Comparison of ENCODE assay signal across 9 mouse cellular contexts in genomic region chr8:120316707-120317106, GRCm38 (mm10).
"Had no signal": no experiment of that assay in that cellular context is flagged by ENCODE, and none has a peak within 500 bp of the region (broad histone marks: within the 10 kb centered on the region; RNA-seq: fewer than 3 reads in every experiment).

No protein-coding gene starts in this region.

- H3K4me3 ChIP-seq: midbrain, embryonic 12.5 days had no signal

- H3K27ac ChIP-seq: liver, embryonic 14.5 days; midbrain, embryonic 12.5 days; stomach, postnatal 0 days had no signal

- DNase-seq: kidney, adult 8-10 months; kidney, postnatal 36 days; lung, adult 18-20 months; thymus, postnatal 4 days had no signal

- H3K36me3 ChIP-seq: midbrain, embryonic 12.5 days had no signal

- H3K4me2 ChIP-seq: midbrain, embryonic 12.5 days had no signal

- H3K9me3 ChIP-seq: midbrain, embryonic 12.5 days had no signal

- H3K9ac ChIP-seq: liver, embryonic 14.5 days; midbrain, embryonic 12.5 days had no signal

- ATAC-seq: intestine, postnatal 0 days; midbrain, embryonic 16.5 days had no signal
